Mouse (Mus musculus) bone marrow macrophage, adult 2 months (primary cell): ENCODE measurements around the gene Rbks.

ENCODE experiments used
- CTCF ChIP-seq: IDR thresholded peaks from 2 replicates; pipeline ENCODE4 v1.5.1; 2012; ENCODE audit warnings: low read depth, mild to moderate bottlenecking, low read length, moderate library complexity
- POLR2A ChIP-seq: IDR thresholded peaks from 2 replicates; pipeline ENCODE4 v1.6.1; 2012; ENCODE audit warnings: mild to moderate bottlenecking, low read depth, low read length, borderline replicate concordance

DNA sequence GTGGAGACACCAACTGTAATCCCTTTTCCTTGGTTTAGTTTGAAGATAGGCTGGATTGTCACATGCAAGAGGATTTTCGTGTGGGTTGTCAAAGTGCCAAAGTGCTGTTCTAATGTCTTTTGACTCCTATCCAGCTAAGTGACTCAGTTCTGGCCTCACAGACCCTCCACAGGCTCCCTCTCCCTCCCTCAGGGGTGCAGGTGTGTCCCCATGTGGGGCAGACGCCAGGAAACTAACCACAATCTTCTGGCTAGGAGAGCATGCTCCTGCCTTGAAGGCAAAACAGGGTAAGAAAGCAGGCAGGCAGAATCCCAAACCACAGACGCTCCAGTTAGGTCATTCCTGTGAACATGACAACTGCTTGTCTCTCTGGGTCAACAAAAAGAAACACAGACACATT lies 91.3 kb downstream of the Rbks start:
- TF ChIP-seq CTCF (no peak), POLR2A (no peak)
